Mouse (Mus musculus) mouse embryonic stem cell (cell line): ENCODE results near the gene Olfr223.

Source experiments
- in situ Hi-C, 2 experiments: fragments of 300-500 bp; cut with MboI; formaldehyde crosslinking; loops; 1 replicate in 1 of 2; 3 replicates in 1 of 2; pipeline ENCODE4 v1.14.3; 2019 to 2020; ENCODE audit warnings: low sequenced_read_pairs in 2 of 2, low pct_unique_long_range_greater_than_20kb in 1 of 2, mixed read lengths in 1 of 2; ENCODE audit not compliant: unreplicated experiment in 1 of 2

Gene Olfr223

DNA sequence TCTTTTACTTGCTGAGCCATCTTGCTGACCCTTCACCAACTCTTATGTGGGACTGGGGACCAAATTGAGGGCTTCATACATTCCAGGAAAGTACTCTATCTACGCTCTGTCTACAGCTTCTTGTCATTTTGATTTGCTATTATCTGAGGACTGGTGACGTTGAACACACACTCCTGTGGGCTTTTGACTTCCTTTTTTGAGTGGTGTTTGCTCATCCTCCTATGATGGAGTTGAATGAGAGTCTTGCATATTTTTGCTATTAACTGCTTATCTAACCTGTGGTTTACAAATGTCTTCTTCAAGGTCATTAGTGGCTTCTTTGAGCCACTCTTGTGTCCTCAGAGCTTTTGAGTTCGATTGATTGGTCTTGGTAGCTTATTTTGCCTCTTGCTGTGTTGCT, 53.0 kb downstream of the Olfr223 start:
- in situ Hi-C loops, result no loop called here
